Mouse (Mus musculus): Measurements from ENCODE around the gene Gpr39. TPM values are rescaled to one million over a fixed set of nuclear protein-coding genes. Genes with fewer than 3 reads are reported as not detected.

Gene Gpr39
- polyA plus RNA-seq, 1 experiment from 2014 or later: not detected

DNA sequence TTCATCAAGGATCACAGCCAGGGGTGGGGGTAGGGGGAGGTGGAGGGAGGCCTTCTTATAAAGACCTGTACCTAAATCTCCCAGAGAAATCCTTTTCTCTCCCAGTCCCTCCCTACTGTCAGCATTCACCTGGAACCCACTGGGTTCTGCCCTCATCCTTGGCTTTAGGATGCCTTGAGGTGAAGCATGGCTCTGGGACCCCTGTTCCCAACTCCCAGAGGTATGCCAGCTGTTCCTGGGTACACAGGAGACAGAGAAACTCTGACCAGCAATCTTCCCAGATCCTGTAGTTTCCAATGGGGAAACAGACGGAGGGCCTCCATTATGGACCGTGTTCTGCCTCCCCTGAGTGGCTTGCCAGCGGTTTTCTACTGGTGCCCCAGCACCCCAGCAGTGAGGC is 243.9 kb downstream of the Gpr39 start:
- H3K36me3 ChIP-seq (ENCODE audit: poor library complexity, severe bottlenecking): no peaks in the 10 kb centered on the region
- H3K9me3 ChIP-seq (replicated peaks): 0 out of 2 replicates have a peak, but pooled peaks cover 3% of the 10 kb centered on the region
- H3K4me2 ChIP-seq: no peak overlapping the region
- WGBS: 90% methylated on average over 3 of the region's 3 CpGs
- H3K4me3 ChIP-seq: no peak overlapping the region
- no peak for ATAC-seq
- H3K9ac ChIP-seq: no peak overlapping the region
- peaks cover 10% of the 10 kb centered on the region; the same call in 1 of the 2 replicates for H3K4me1 ChIP-seq
- no peak overlapping the region for H3K27ac ChIP-seq
- H3K27me3 ChIP-seq: peaks cover under 1% of the 10 kb centered on the region; the same call in 1 of the 2 replicates

DNA sequence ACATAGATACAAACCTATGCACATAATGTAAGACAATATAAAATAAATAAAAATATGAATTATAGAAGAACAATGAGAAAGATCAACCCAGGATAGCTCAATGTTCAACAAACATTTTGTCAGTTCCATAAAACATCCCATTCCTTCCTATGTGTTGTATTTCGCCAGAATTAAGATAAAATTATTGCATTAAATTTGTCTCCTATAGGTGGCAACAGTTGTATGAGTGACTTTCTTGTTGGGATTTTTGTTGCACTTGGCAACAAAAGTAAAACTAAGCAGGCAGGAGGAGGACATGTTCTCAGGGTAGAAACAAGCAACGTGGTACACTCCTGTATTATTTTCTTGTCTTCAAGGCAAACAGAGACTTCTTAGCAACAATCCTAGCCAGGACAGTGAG is 246.3 kb downstream of the Gpr39 start:
- Histone ChIP-seq H3K9ac (no peak overlapping the region), H3K9me3 (replicated peaks) (0 out of 2 replicates have a peak, but pooled peaks cover 3% of the 10 kb centered on the region), H3K4me1 (peaks cover 10% of the 10 kb centered on the region; the same call in 1 of the 2 replicates), H3K4me3 (no peak overlapping the region), H3K4me2 (no peak overlapping the region), H3K36me3 (ENCODE audit: poor library complexity, severe bottlenecking) (no peaks in the 10 kb centered on the region), H3K27me3 (no peaks in the 10 kb centered on the region; the same call in 1 of the 2 replicates), H3K27ac (no peak overlapping the region)
- WGBS: 85% methylated on average over 2 of the region's 2 CpGs
- no peak for ATAC-seq

Other genes with a start within 250 kb of the Gpr39 start
- 225 and 227 TPM in 2 replicates for gene Actr3, start 241.3 kb upstream of the Gpr39 start, polyA plus RNA-seq (2015; fragmentation: Nextera tagmentation; extraction: Ambion mirVana)
- 22.1 and 24.3 TPM in 2 replicates for gene Slc35f5, start 116.4 kb upstream of the Gpr39 start, polyA plus RNA-seq (2015; fragmentation: Nextera tagmentation; extraction: Ambion mirVana)
- 12.7 and 18.0 TPM in 2 replicates for gene Lypd1, start 236.1 kb downstream of the Gpr39 start, polyA plus RNA-seq (2015; fragmentation: Nextera tagmentation; extraction: Ambion mirVana)